Mouse (Mus musculus): Measurements from ENCODE around the gene Slx1b.

GRCm38 (mm10) chr7:126704121-126704980 lies 8.8 kb upstream of the Slx1b start:
- TF ChIP-seq ZNF384 (IDR thresholded peaks at IDR 0.05; ENCODE audit: low read depth, low read length) (no peak), CHD2 (IDR thresholded peaks at IDR 0.05; ENCODE audit: low read depth, low read length) (no peak)

All from ES-E14 (cell line).